Mouse (Mus musculus) kidney, postnatal 0 days (tissue): Measurements from ENCODE around the gene Vmn1r229. TPM values are rescaled to one million over a fixed set of nuclear protein-coding genes. Genes with fewer than 3 reads are reported as not detected.

Experiments
- ATAC-seq: fragments of 200-750 bp; cut with Nextera tagmentation; replicated peaks from 2 replicates; pipeline ENCODE4 v1.8.0; 2017; ENCODE audit warnings: low read depth, moderate number of reproducible peaks, moderate TSS enrichment, moderate library complexity; ENCODE audit not compliant: low FRiP score
- DNase-seq: peaks from one replicate; pipeline ENCODE4 v3.0.0-alpha.2; 2016; ENCODE audit warnings: low spot score
- H3K27ac ChIP-seq: fragments of 300-500 bp; sonication (generic); 2 replicates; pipeline ENCODE4 v1.5.1; 2014; ENCODE audit warnings: mild to moderate bottlenecking
- H3K27me3 ChIP-seq: fragments of 300-500 bp; sonication (generic); 2 replicates; pipeline ENCODE4 v1.6.1; 2014; ENCODE audit warnings: low read length, mixed read lengths; ENCODE audit not compliant: insufficient read depth
- H3K36me3 ChIP-seq: fragments of 300-500 bp; sonication (generic); 2 replicates; pipeline ENCODE4 v1.6.1; 2014; ENCODE audit warnings: low read length, mixed read lengths; ENCODE audit not compliant: insufficient read depth
- H3K4me1 ChIP-seq: fragments of 300-500 bp; sonication (generic); replicated peaks from 2 replicates; pipeline ENCODE4 v1.6.1; 2014; ENCODE audit warnings: antibody characterized with exemption, low read length, mixed read lengths; ENCODE audit not compliant: insufficient read depth
- H3K4me2 ChIP-seq: fragments of 300-500 bp; sonication (generic); 2 replicates; pipeline ENCODE4 v1.6.1; 2014; ENCODE audit warnings: mild to moderate bottlenecking, low read length, moderate library complexity, mixed read lengths
- H3K4me3 ChIP-seq: fragments of 300-500 bp; sonication (generic); replicated peaks from 2 replicates; pipeline ENCODE4 v1.5.1; 2014; ENCODE audit warnings: low read depth, low read length
- H3K9ac ChIP-seq: fragments of 300-500 bp; sonication (generic); 2 replicates; pipeline ENCODE4 v1.6.1; 2014; ENCODE audit warnings: low read depth, low read length
- H3K9me3 ChIP-seq: fragments of 300-500 bp; sonication (generic); replicated peaks from 2 replicates; pipeline ENCODE4 v1.6.1; 2016; ENCODE audit warnings: low read length, inconsistent platforms, mixed read lengths
- CTCF ChIP-seq: IDR thresholded peaks from 2 replicates; pipeline ENCODE4 v1.5.1; 2016; ENCODE audit warnings: antibody characterized with exemption, low read depth, mild to moderate bottlenecking, moderate library complexity
- WGBS: fragments of 180-500 bp; shearing (Covaris S2); extraction: QIAGEN DNeasy Blood & Tissue Kit; methylation state at CpG from one replicate; pipeline ENCODE4 v1.1.7; 2014; 5-methylcytosine and 5-hydroxymethylcytosine counted together
- polyA plus RNA-seq: library from polyadenylated mRNA; unstranded; fragments of >200 nt; fragmentation: Nextera tagmentation; extraction: Ambion mirVana; gene quantifications from 2 replicates; pipeline ENCODE4 v1.2.1, GENCODE M21; 2015

The Vmn1r229 gene
- not detected in 2 replicates for polyA plus RNA-seq

DNA sequence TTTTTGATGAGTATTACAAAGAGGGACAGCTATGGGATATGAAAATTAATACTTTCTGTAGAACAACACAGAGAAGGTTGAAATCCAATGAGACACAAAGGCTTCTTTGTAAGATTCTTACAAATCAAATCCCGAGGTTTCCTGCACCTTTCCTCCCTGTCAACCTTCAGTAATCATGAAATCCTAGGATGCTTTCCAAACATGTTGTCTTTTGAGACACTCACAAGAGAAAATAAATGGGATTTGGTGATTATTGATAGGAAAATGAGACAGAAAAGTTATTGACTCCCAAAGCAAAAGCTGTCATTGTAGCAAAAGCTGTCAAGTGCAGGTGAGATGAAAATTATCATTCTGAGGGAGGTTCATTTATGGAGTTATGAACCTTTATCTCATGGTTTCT is at the start of gene Vmn1r229:
Vmn1r229 (plus strand) TSS at position 301 of the 400 bp plus-strand sequence.
- no peak for ATAC-seq
- no peak for DNase-seq
- Histone ChIP-seq H3K4me3 (no peak within 1 kb of the TSS), H3K36me3 (no peaks in the 10 kb centered on the region), H3K9me3 (no peaks in the 10 kb centered on the region), H3K27me3 (no peaks in the 10 kb centered on the region), H3K27ac (no peak within 1 kb of the TSS), H3K4me2 (no peak within 1 kb of the TSS), H3K4me1 (no peaks in the 10 kb centered on the region), H3K9ac (no peak within 1 kb of the TSS)
- 66% methylated on average over 1 of the region's 1 CpGs for WGBS
- TF ChIP-seq CTCF: no peak

- ATAC-seq: no peak
These were observed 25.3 kb upstream of the Vmn1r229 start, which contains the start of gene Vmn1r228 for GRCm38 (mm10) chr17:20786057-20786456. Vmn1r228 (minus strand) TSS chr17:20786157.

DNA sequence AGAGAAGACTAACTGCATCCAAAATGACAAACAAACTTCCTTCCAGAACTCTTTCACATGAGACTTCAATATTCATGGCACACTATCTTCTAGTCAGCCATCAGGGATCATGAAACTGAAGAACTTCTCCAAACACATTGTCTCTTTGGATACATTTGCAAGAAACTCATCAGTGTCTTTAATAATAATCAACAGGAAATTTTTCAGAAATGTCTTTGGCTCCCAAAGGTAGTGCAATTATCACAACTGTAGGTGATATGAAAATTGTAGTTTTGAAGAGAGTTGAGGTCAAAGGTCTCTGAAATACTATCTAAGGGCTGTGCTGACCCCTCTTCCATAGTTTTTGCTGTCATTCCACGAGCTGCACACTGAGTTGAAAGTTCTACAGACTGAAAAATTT is 28.8 kb downstream of the Vmn1r229 start, which contains the start of gene Vmn1r230:
Vmn1r230 (plus strand) TSS at position 301 of the 400 bp plus-strand sequence.
- Histone ChIP-seq H3K9me3 (no peaks in the 10 kb centered on the region), H3K36me3 (no peaks in the 10 kb centered on the region), H3K4me3 (no peak within 1 kb of the TSS), H3K4me1 (no peaks in the 10 kb centered on the region), H3K27me3 (no peaks in the 10 kb centered on the region), H3K9ac (no peak within 1 kb of the TSS), H3K4me2 (no peak within 1 kb of the TSS), H3K27ac (no peak within 1 kb of the TSS)
- ATAC-seq (no peak), DNase-seq (no peak)
- no peak for TF ChIP-seq CTCF
- WGBS: 6% methylated on average over 1 of the region's 1 CpGs

More at GRCm38 (mm10) chr17:20786057-20786456, 25.3 kb upstream of the Vmn1r229 start, which contains the start of gene Vmn1r228:
- TF ChIP-seq CTCF: no peak
- Histone ChIP-seq H3K4me3 (no peak within 1 kb of the TSS), H3K9me3 (no peaks in the 10 kb centered on the region), H3K36me3 (no peaks in the 10 kb centered on the region), H3K4me1 (no peaks in the 10 kb centered on the region), H3K27me3 (no peaks in the 10 kb centered on the region), H3K9ac (no peak within 1 kb of the TSS), H3K27ac (no peak within 1 kb of the TSS), H3K4me2 (no peak within 1 kb of the TSS)
- DNase-seq: no peak

Other genes starting within 250 kb of the Vmn1r229 start
- not detected in 2 replicates for gene Vmn2r109, start 246.8 kb upstream of the Vmn1r229 start, polyA plus RNA-seq
- gene Vmn2r110, start 215.1 kb upstream of the Vmn1r229 start, polyA plus RNA-seq: 0.01 TPM in 2 replicates
- not detected in 2 replicates for gene Fpr-rs3, start 186.7 kb upstream of the Vmn1r229 start, polyA plus RNA-seq
- not detected in 2 replicates for gene Vmn1r226, start 128.7 kb upstream of the Vmn1r229 start, polyA plus RNA-seq
- not detected in 2 replicates for gene Vmn1r227, start 81.7 kb upstream of the Vmn1r229 start, polyA plus RNA-seq
- gene Vmn1r228, start 25.4 kb upstream of the Vmn1r229 start, polyA plus RNA-seq: not detected in 2 replicates
- gene Vmn1r230, start 28.9 kb downstream of the Vmn1r229 start, polyA plus RNA-seq: not detected in 2 replicates
- not detected in 2 replicates for gene Vmn1r231, start 93.5 kb downstream of the Vmn1r229 start, polyA plus RNA-seq
- not detected in 2 replicates for gene Vmn1r232, start 108.2 kb downstream of the Vmn1r229 start, polyA plus RNA-seq
- 315 and 339 TPM in 2 replicates for gene Ppp2r1a, start 133.8 kb downstream of the Vmn1r229 start, polyA plus RNA-seq
- not detected in 2 replicates for gene Vmn1r233, start 184.9 kb downstream of the Vmn1r229 start, polyA plus RNA-seq
- gene Zfp160, start 197.3 kb downstream of the Vmn1r229 start, polyA plus RNA-seq: 10.9 and 12.9 TPM in 2 replicates